In the genomic region with DNA sequence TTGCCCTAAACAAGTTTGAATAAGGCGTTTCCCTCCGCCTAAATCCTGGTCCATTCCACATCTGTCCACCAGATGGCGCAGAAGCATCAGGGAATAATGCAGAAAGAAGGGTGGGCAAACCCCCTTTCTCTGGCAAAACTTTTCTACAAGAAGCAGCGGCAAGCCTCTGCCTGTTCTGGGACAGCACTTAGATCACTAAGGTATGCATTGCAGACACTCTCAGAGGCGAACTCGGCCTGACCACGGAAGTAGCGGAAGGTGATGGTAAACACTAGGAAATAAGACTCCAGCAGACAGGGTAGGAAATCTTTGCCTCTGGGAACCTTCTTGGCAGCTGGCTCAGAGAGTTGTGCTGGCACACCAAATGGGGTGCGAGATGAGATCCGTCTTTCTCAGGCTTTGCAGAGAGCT, we compare ENCODE assay signal across 8 mouse cellular contexts. TPM values are rescaled to one million over a fixed set of nuclear protein-coding genes. Genes with fewer than 3 reads are reported as not detected.
DNase-seq lines count a peak whose midpoint lies in the region; ATAC-seq and TF ChIP-seq lines count a peak whose summit lies in the region.

No protein-coding gene starts in this region.

- no peaks in the 10 kb centered on the region; the same call in 1 of the 2 replicates for H3K4me1 ChIP-seq in intestine, postnatal 0 days (replicated peaks; ENCODE audit: control insufficient read depth, insufficient read depth, low read length)
- H3K4me1 ChIP-seq in limb, embryonic 11.5 days (ENCODE audit: control insufficient read depth, insufficient read depth, low read length): peaks cover 2% of the 10 kb centered on the region; the same call in 1 of the 2 replicates
- H3K4me1 ChIP-seq in midbrain, embryonic 14.5 days (ENCODE audit: control insufficient read depth, insufficient read depth, low read length): no peaks in the 10 kb centered on the region

- peak; percentile 97 for TF ChIP-seq CTCF in intestine, postnatal 0 days (IDR thresholded peaks at IDR 0.05; ENCODE audit: low read depth)

- WGBS in intestine, postnatal 0 days: 7% methylated on average over 10 of the region's 10 CpGs
- WGBS in limb, embryonic 11.5 days: 5% methylated on average over 10 of the region's 10 CpGs
- WGBS in midbrain, embryonic 14.5 days: 13% methylated on average over 10 of the region's 10 CpGs

- H3K4me2 ChIP-seq in intestine, postnatal 0 days (replicated peaks; ENCODE audit: low read depth): peak overlapping the region; percentile 67
- H3K4me2 ChIP-seq in limb, embryonic 11.5 days (ENCODE audit: low read depth, severe bottlenecking): peak overlapping the region; percentile 38; the same call in 1 of the 2 replicates
- peak overlapping the region; percentile 29; the same call in 1 of the 2 replicates for H3K4me2 ChIP-seq in midbrain, embryonic 14.5 days (ENCODE audit: low read length)

- no peaks in the 10 kb centered on the region for H3K27me3 ChIP-seq in intestine, postnatal 0 days (replicated peaks; ENCODE audit: control insufficient read depth, insufficient read depth, low read length)
- H3K27me3 ChIP-seq in limb, embryonic 11.5 days (ENCODE audit: control insufficient read depth, insufficient read depth, low read length): no peaks in the 10 kb centered on the region
- no peaks in the 10 kb centered on the region for H3K27me3 ChIP-seq in midbrain, embryonic 14.5 days (ENCODE audit: control insufficient read depth, insufficient read depth, low read length)

- H3K27ac ChIP-seq in intestine, postnatal 0 days (ENCODE audit: low read depth, low read length): no peak overlapping the region; the same call in 1 of the 2 replicates
- no peak overlapping the region for H3K27ac ChIP-seq in limb, embryonic 11.5 days (replicated peaks; ENCODE audit: low read depth, low read length)
- no peak overlapping the region for H3K27ac ChIP-seq in midbrain, embryonic 14.5 days (replicated peaks; ENCODE audit: low read depth, low read length)

- DNase-seq in left cerebral cortex, adult 18-20 months (ENCODE audit: low spot score in 2 of 2): peak; percentile 73 to 83
- DNase-seq in left cerebral cortex, adult 11 months (ENCODE audit: low spot score): no peak
- peak; percentile 90 for DNase-seq in embryo, embryonic 9.5 days (ENCODE audit: extremely low spot score)
- peak; percentile 30 for DNase-seq in gonadal fat pad, adult 2 months (ENCODE audit: low read depth)
- peak; percentile 95 for DNase-seq in limb, embryonic 11.5 days (ENCODE audit: low spot score)
- DNase-seq in midbrain, embryonic 14.5 days: peak; percentile 91
- peak; percentile 50 to 73 for DNase-seq in spleen, postnatal 10 days (ENCODE audit: low spot score in 2 of 2)

- no peaks in the 10 kb centered on the region for H3K36me3 ChIP-seq in intestine, postnatal 0 days (ENCODE audit: control insufficient read depth, insufficient read depth)
- H3K36me3 ChIP-seq in limb, embryonic 11.5 days (ENCODE audit: control insufficient read depth, insufficient read depth, low read length): no peaks in the 10 kb centered on the region
- H3K36me3 ChIP-seq in midbrain, embryonic 14.5 days (ENCODE audit: control insufficient read depth, insufficient read depth, low read length): no peaks in the 10 kb centered on the region

- H3K4me3 ChIP-seq in intestine, postnatal 0 days (ENCODE audit: low read depth, low read length): peak overlapping the region; percentile 32
- no peak overlapping the region for H3K4me3 ChIP-seq in limb, embryonic 11.5 days (ENCODE audit: low read depth, low read length)
- H3K4me3 ChIP-seq in midbrain, embryonic 14.5 days (replicated peaks; ENCODE audit: low read depth, low read length): no peak overlapping the region

- ATAC-seq in intestine, postnatal 0 days: no peak
- peak; percentile 44; the same call in 1 of the 2 replicates for ATAC-seq in limb, embryonic 11.5 days (ENCODE audit: insufficient number of reproducible peaks, low FRiP score, low TSS enrichment, low read depth)
- no peak for ATAC-seq in midbrain, embryonic 14.5 days (ENCODE audit: low FRiP score, low TSS enrichment)

- H3K9ac ChIP-seq in intestine, postnatal 0 days (ENCODE audit: low read depth, low read length): 0 out of 2 replicates have a peak overlapping the region, but pooled peaks have one; percentile 8
- H3K9ac ChIP-seq in limb, embryonic 11.5 days (ENCODE audit: low read length): no peak overlapping the region
- H3K9ac ChIP-seq in midbrain, embryonic 14.5 days (replicated peaks; ENCODE audit: low read length): no peak overlapping the region

- H3K9me3 ChIP-seq in intestine, postnatal 0 days (ENCODE audit: control insufficient read depth): no peaks in the 10 kb centered on the region
- no peaks in the 10 kb centered on the region for H3K9me3 ChIP-seq in limb, embryonic 11.5 days (ENCODE audit: control insufficient read depth, low read length)
- H3K9me3 ChIP-seq in midbrain, embryonic 14.5 days (ENCODE audit: control insufficient read depth, low read length): no peaks in the 10 kb centered on the region

RNA-seq across cellular contexts. Expression of gene 6030445D17Rik, which starts 7.2 kb away (rescaled TPM):
- total RNA-seq in left cerebral cortex, adult 18-20 months (2021): under 1 TPM; 0.21 to 0.70 TPM
- 0.43 and 0.46 TPM in 2 replicates for polyA plus RNA-seq in gonadal fat pad, adult 2 months (2012; rRNA removed)
- 0.50 and 0.59 TPM in 2 replicates for polyA plus RNA-seq in intestine, postnatal 0 days (2015; fragmentation: Nextera tagmentation; extraction: Ambion mirVana)
- polyA plus RNA-seq in limb, embryonic 11.5 days (2014; fragmentation: Nextera tagmentation; extraction: Ambion mirVana): 0.08 and 0.10 TPM in 2 replicates
- polyA plus RNA-seq in midbrain, embryonic 14.5 days (2014; fragmentation: Nextera tagmentation; extraction: Ambion mirVana): 0.12 and 0.16 TPM in 2 replicates

RNA-seq across cellular contexts. Expression of gene Luzp1, which starts 14.7 kb away (rescaled TPM):
- total RNA-seq in left cerebral cortex, adult 18-20 months (2021): 10 to 100 TPM; 83.9 to 88.2 TPM
- polyA plus RNA-seq in gonadal fat pad, adult 2 months (2012; rRNA removed): 11.1 and 14.9 TPM in 2 replicates
- polyA plus RNA-seq in intestine, postnatal 0 days (2015; fragmentation: Nextera tagmentation; extraction: Ambion mirVana): 82.9 and 100 TPM in 2 replicates
- polyA plus RNA-seq in limb, embryonic 11.5 days (2014; fragmentation: Nextera tagmentation; extraction: Ambion mirVana): 134 and 137 TPM in 2 replicates
- 40.1 and 40.2 TPM in 2 replicates for polyA plus RNA-seq in midbrain, embryonic 14.5 days (2014; fragmentation: Nextera tagmentation; extraction: Ambion mirVana)

RNA-seq across cellular contexts. Expression of gene Htr1d, which starts 31.5 kb away (rescaled TPM):
- total RNA-seq in left cerebral cortex, adult 18-20 months (2021): 1 to 10 TPM; 5.7 to 5.9 TPM
- 0.32 and 0.41 TPM in 2 replicates for polyA plus RNA-seq in gonadal fat pad, adult 2 months (2012; rRNA removed)
- 0.16 and 0.37 TPM in 2 replicates for polyA plus RNA-seq in intestine, postnatal 0 days (2015; fragmentation: Nextera tagmentation; extraction: Ambion mirVana)
- 0.15 TPM in 1 of 2 replicates, not detected in the other for polyA plus RNA-seq in limb, embryonic 11.5 days (2014; fragmentation: Nextera tagmentation; extraction: Ambion mirVana)
- 0.86 and 1.3 TPM in 2 replicates for polyA plus RNA-seq in midbrain, embryonic 14.5 days (2014; fragmentation: Nextera tagmentation; extraction: Ambion mirVana)
